Mouse (Mus musculus) kidney, adult 2 months (tissue): ENCODE measurements around the gene Fbxl19. TPM values are rescaled to one million over a fixed set of nuclear protein-coding genes. Genes with fewer than 3 reads are reported as not detected.

Experiments
- DNase-seq: peaks from one replicate; pipeline ENCODE4 v3.0.0; 2021
- H3K27ac ChIP-seq: fragments of 200-500 bp; 2 replicates; pipeline ENCODE4 v1.5.1; 2012; ENCODE audit warnings: low read depth, low read length, control low read depth, inconsistent platforms; ENCODE audit not compliant: insufficient read depth
- H3K27me3 ChIP-seq: fragments of 200-500 bp; replicated peaks from 2 replicates; pipeline ENCODE4 v1.6.1; 2012; ENCODE audit warnings: mild to moderate bottlenecking, moderate library complexity, low read length, inconsistent platforms; ENCODE audit not compliant: control insufficient read depth, insufficient read depth
- H3K36me3 ChIP-seq: fragments of 200-500 bp; 2 replicates; pipeline ENCODE4 v1.6.1; 2012; ENCODE audit warnings: mild to moderate bottlenecking, moderate library complexity, low read length, inconsistent platforms; ENCODE audit not compliant: control insufficient read depth, insufficient read depth
- H3K4me1 ChIP-seq: fragments of 200-500 bp; 2 replicates; pipeline ENCODE4 v1.6.1; 2011; ENCODE audit warnings: low read length; ENCODE audit not compliant: control insufficient read depth, insufficient read depth
- H3K4me3 ChIP-seq: fragments of 200-500 bp; 2 replicates; pipeline ENCODE4 v1.5.1; 2011; ENCODE audit warnings: mild to moderate bottlenecking, low read depth, low read length, control low read depth; ENCODE audit not compliant: insufficient read depth
- CTCF ChIP-seq: fragments of 200-500 bp; conservative IDR thresholded peaks from 2 replicates; pipeline ENCODE4 v1.5.1; 2011; ENCODE audit warnings: low read depth, mild to moderate bottlenecking, control low read depth, low read length, moderate library complexity, mixed read lengths; ENCODE audit not compliant: insufficient read depth, insufficient read length
- POLR2A ChIP-seq: fragments of 200-500 bp; IDR thresholded peaks from one replicate; pipeline ENCODE4 v1.6.1; 2011; ENCODE audit warnings: low read depth, low read length, control low read depth
- WGBS: fragments of 180-500 bp; shearing (Covaris S2); methylation state at CpG from one replicate; pipeline ENCODE4 v1.1.7; 2018; 5-methylcytosine and 5-hydroxymethylcytosine counted together
- polyA plus RNA-seq: library from polyadenylated mRNA; depleted of rRNA; stranded (reverse); fragments of >200 nt; gene quantifications from 2 replicates; pipeline ENCODE4 v1.2.3, GENCODE M21; 2012; rRNA removed

Fbxl19 gene
- polyA plus RNA-seq: 14.6 and 20.8 TPM in 2 replicates

DNA sequence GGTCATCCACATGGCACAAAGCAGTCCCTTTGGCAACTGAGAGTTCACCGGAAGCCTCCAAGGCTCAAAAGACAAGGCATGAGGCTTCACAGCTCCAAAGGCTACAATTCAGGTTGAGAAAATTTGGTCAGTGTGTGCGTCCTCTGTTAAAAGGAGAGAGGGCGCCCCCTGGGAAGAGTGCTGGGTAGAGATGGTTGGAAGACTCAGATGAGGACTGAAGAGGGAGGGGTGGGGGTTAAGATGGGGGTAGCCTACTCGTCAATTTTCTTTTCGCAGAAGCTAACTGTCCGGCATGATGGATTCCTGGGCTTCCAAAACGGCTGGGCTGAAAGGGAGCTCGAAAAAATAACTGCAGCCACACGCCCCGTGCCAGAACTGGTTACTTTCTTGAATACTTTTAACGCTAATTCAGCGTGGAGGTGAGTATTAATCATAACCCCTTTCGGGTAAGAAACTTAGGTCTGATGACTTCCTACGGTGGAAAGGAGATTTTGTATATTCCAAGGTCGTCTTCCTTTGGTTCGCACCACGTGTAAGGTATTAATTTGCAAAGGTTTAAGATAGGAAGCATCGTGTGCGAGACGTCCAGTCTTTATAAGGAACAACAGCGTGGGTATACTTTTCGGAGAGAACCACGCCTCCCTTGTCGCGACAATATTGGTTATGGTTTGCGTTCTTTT, at the start of gene Fbxl19:
TSS of gene Fbxl19 (plus strand) at position 178 of the 680 bp plus-strand sequence.
- Histone ChIP-seq H3K4me3 (peak within 1 kb of the TSS; percentile 87), H3K36me3 (no peaks in the 10 kb centered on the region), H3K27ac (peak within 1 kb of the TSS; percentile 77), H3K27me3 (no peaks in the 10 kb centered on the region), H3K4me1 (peaks cover 3% of the 10 kb centered on the region; the same call in 1 of the 2 replicates)
- TF ChIP-seq CTCF (peak; percentile 66), POLR2A (no peak)
- DNase-seq: peak; percentile 85
- under 1% methylated on average over 26 of the region's 26 CpGs for WGBS

DNA sequence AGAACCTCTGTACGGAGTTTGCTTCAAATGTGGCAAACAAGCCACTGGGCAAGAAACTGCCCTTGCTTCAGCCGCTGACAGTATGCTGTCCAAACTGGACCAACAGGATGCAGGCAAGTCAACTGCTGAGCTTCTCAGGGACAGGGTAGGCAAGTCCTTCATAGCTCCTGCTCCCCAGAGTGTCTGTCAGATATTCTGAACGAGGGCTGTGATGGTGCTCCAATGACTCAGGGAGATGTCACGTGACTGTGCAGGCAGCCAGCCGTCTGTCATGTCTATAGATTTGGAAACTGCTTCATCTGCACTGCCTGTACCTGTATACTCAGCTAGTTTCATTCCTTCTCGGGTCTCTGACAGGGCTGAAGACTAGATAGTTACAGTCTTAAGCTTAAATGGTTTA, 45.4 kb upstream of the Fbxl19 start:
- 75% methylated on average over 6 of the region's 6 CpGs for WGBS
- DNase-seq: no peak

DNA sequence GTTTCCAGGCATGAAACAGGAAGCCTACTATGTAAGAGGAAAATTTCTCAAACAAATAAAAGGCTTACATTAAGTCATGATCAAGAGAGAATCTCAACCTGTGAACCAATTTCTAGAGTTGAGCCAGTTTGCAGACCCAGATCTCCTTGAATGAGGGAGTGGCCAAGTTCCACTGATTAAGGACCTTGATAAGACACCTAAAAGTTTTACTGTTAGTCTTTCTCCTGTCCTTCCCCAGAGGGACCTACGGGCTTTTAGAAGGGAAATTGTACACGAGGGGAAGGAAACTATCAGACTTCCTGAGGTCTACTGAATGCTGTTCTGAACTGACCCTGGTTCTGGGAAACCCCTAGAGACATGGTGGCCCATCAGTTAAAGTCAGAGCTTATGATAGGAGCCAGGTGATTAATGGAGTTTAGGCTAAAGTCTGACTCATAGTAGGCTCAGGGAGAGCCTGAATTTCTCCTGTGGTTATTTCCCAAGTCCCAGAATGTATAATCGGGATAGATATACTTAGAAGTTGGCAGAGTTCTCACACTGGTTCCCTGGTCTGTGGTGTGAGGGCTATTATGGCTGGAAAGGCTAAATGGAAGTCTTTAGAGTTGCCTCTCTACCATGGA, 43.5 kb upstream of the Fbxl19 start:
- no peaks in the 10 kb centered on the region for H3K27me3 ChIP-seq
- TF ChIP-seq CTCF (no peak), POLR2A (no peak)
- H3K4me1 ChIP-seq: peaks cover 13% of the 10 kb centered on the region; the same call in 1 of the 2 replicates
- H3K4me3 ChIP-seq: no peak overlapping the region
- no peak for DNase-seq
- no peak overlapping the region for H3K27ac ChIP-seq
- 59% methylated on average over 3 of the region's 3 CpGs for WGBS
- no peaks in the 10 kb centered on the region; the same call in 1 of the 2 replicates for H3K36me3 ChIP-seq

More for the DNA sequence above, 45.4 kb upstream of the Fbxl19 start:
- Histone ChIP-seq H3K4me3 (no peak overlapping the region), H3K27me3 (no peaks in the 10 kb centered on the region), H3K27ac (no peak overlapping the region), H3K4me1 (peaks cover 9% of the 10 kb centered on the region; the same call in 1 of the 2 replicates), H3K36me3 (no peaks in the 10 kb centered on the region; the same call in 1 of the 2 replicates)
- TF ChIP-seq CTCF (no peak), POLR2A (no peak)

DNA sequence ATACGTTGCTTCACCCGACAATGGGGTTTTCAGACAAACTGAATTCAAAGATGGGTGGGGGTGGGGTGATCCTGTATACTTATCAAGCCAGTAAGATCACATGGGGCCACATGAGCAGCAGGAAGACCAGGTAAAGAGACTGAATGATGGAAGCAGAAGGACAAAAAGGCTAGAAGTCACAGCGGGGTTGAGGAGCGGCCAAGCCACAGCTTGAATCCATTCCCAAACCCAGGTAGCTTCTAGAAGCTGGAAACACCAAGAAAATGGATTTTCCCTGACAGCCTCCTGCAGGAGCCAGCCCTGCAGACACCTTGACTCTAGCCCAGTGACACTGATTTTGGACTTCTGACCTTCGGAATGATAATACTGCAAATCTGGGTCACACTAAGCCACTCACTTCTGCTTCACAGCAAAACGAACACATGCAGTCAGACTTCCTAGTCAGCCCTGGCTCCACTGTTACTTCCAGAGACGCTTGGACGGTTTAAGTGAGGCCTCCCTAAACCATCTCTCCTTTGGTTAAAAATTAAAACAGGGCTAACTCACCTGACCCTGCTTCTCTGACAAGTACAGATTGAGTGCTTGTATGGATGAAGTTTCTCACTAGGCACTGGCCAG, 40.7 kb upstream of the Fbxl19 start:
- WGBS: 53% methylated on average over 8 of the region's 8 CpGs
- no peaks in the 10 kb centered on the region; the same call in 1 of the 2 replicates for H3K36me3 ChIP-seq

DNA sequence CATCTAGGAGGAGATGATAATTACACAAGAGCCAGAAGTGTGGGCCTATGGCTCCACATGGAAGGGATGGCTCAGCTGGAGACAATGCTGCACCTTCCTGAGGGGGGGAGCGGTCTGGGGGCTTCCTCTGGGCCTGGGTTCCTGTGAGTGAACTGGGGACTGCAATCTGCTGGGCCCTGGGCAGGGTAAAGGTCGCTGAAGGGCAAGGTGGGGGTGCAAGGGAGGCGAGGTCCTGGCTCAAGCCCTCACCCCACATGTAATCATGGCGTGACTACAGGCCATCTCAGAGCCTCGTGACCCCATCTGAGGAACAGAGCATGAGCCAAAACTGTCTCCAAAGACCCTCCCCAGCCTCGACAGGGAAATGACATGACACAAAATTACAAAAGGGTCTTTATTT, 39.7 kb upstream of the Fbxl19 start:
- DNase-seq: no peak
- Histone ChIP-seq H3K4me1 (peaks cover 19% of the 10 kb centered on the region; the same call in 1 of the 2 replicates), H3K4me3 (no peak overlapping the region), H3K27ac (peak overlapping the region; percentile 29; the same call in 1 of the 2 replicates), H3K27me3 (no peaks in the 10 kb centered on the region), H3K36me3 (no peaks in the 10 kb centered on the region; the same call in 1 of the 2 replicates)
- TF ChIP-seq CTCF (no peak), POLR2A (no peak)
- WGBS: 81% methylated on average over 6 of the region's 6 CpGs

More for the DNA sequence above, 40.7 kb upstream of the Fbxl19 start:
- Histone ChIP-seq H3K4me1 (peaks cover 19% of the 10 kb centered on the region; the same call in 1 of the 2 replicates), H3K27me3 (no peaks in the 10 kb centered on the region), H3K27ac (peak overlapping the region; percentile 29), H3K4me3 (no peak overlapping the region)
- DNase-seq: peak; percentile 83
- no peak for TF ChIP-seq POLR2A
- no peak for TF ChIP-seq CTCF

DNA sequence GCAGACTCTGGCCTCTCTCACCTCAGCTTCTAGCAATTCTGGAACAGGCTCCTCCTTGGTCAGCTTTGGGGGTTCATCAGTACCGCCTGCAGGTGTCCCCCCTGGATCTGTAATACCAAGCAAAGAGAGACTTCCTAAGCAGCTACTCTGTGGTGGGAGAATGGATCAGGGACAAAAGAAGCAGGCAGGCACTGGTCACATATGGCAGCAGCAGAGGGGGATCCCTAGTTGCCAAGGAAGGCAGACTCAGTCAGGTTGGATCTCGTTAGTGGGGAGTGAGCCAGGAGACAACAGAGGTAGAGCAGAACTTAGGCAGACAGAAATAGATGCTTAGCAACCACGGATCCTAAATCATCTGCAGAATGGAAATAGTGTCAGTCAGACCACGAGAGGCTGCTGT, 38.6 kb upstream of the Fbxl19 start:
- Histone ChIP-seq H3K4me3 (no peak overlapping the region), H3K27me3 (no peaks in the 10 kb centered on the region), H3K27ac (no peak overlapping the region), H3K36me3 (no peaks in the 10 kb centered on the region; the same call in 1 of the 2 replicates), H3K4me1 (peaks cover 20% of the 10 kb centered on the region; the same call in 1 of the 2 replicates)
- WGBS: 86% methylated on average over 4 of the region's 4 CpGs
- TF ChIP-seq CTCF (no peak), POLR2A (no peak)
- DNase-seq: no peak
